Mouse (Mus musculus) cerebellum, adult 2 months (tissue): ENCODE measurements around the gene Olfr533. TPM values are rescaled to one million over a fixed set of nuclear protein-coding genes. Genes with fewer than 3 reads are reported as not detected.
"Not testable (repeated sequence)": the region's sequence is repeated elsewhere in the genome, so short reads cannot be mapped to it uniquely, and the experiment has no call there.

Experiments
- DNase-seq, 2 experiments: peaks; one replicate each; pipeline ENCODE4 v3.0.0; 2021
- H3K27ac ChIP-seq: fragments of 200-500 bp; 2 replicates; pipeline ENCODE4 v1.5.1; 2012; ENCODE audit warnings: low read length, control low read depth, inconsistent platforms; ENCODE audit not compliant: insufficient read depth
- H3K27me3 ChIP-seq: fragments of 200-500 bp; 2 replicates; pipeline ENCODE4 v1.6.1; 2012; ENCODE audit warnings: inconsistent platforms, mild to moderate bottlenecking, low read length, moderate library complexity; ENCODE audit not compliant: control insufficient read depth, insufficient read depth
- H3K4me1 ChIP-seq: fragments of 200-500 bp; 2 replicates; pipeline ENCODE4 v1.6.1; 2011; ENCODE audit warnings: low read length; ENCODE audit not compliant: control insufficient read depth, insufficient read depth
- H3K4me3 ChIP-seq: fragments of 200-500 bp; replicated peaks from 2 replicates; pipeline ENCODE3; 2011; ENCODE audit warnings: mild to moderate bottlenecking, low read depth, low read length, control low read depth; ENCODE audit not compliant: insufficient read depth
- CTCF ChIP-seq: fragments of 200-500 bp; IDR thresholded peaks from 2 replicates; pipeline ENCODE4 v1.5.1; 2011; ENCODE audit warnings: low read depth, mild to moderate bottlenecking, control low read depth, low read length, moderate library complexity, borderline replicate concordance; ENCODE audit not compliant: insufficient read depth
- POLR2A ChIP-seq: fragments of 200-500 bp; IDR thresholded peaks from 2 replicates; pipeline ENCODE4 v1.6.1; 2011; ENCODE audit warnings: low read length, control low read depth, borderline replicate concordance; ENCODE audit not compliant: insufficient read depth
- WGBS: fragments of 180-500 bp; shearing (Covaris S2); methylation state at CpG from one replicate; pipeline ENCODE4 v1.1.7; 2018; 5-methylcytosine and 5-hydroxymethylcytosine counted together
- polyA plus RNA-seq: library from polyadenylated mRNA; depleted of rRNA; stranded (reverse); fragments of >200 nt; gene quantifications from 2 replicates; pipeline ENCODE4 v1.2.3, GENCODE M21; 2012; rRNA removed

Olfr533 gene
- polyA plus RNA-seq, 1 experiment, result not detected

DNA sequence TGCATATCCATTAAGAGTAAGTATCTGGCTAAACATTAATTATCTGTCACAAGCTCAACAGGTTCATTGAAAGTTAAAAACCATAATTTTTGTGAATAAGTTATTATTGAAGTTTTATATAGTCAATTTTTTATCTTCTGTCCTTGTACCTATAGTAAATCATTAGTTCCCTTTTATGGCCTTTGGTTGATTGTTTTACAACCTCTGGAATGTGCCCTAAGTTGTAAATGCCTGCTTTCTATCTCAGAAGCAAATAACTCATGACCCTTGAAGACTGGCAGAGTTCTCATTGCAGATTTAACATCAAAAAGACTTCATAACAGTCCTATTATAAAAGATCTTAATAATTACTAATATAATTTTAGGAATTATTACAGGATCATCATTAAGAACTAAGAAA, 31.5 kb downstream of the Olfr533 start:
- no peaks in the 10 kb centered on the region for H3K4me1 ChIP-seq
- H3K4me3 ChIP-seq, result no peak overlapping the region
- no peak overlapping the region for H3K27ac ChIP-seq
- TF ChIP-seq CTCF (no peak), POLR2A (no peak)
- H3K27me3 ChIP-seq, result no peaks in the 10 kb centered on the region
- DNase-seq, result no peak

DNA sequence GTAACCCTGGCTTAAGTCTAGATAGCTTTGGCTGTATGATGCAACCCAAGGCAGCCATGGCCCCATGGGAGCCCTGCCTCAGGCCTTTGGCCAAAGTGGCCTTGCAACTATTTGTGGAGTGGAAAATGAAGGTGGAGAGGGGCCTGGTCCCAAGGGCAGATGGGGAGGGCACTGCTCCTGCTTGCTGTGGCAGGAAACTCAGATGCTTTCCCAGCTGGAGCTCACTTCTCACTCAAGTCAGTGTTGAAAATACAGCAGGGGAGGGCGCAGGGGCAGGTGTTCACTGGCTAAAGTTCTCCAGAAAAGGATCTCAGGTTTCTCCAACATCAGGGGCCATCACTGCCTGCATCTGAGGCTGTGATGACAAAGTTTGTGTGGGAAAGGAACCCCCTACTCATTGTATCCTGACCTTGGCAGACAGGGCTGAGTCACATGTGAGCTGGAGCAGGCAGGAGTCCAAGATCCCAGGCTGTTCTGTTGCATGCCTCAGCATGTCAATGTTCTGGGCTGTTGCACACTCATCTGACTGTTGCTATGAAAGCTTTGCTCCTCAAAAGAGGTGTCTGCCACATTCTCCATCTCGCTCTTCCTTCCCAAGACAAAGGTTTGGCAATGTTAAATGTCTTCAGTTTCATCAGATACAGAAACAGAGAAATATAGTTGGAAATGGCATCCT, 44.3 kb downstream of the Olfr533 start, which contains the start of gene Olfr536:
Gene Olfr536, minus strand, starts transcription at position 51 of the 676 bp plus-strand sequence.
- not testable (repeated sequence) for H3K4me1 ChIP-seq, H3K27me3 ChIP-seq, H3K27ac ChIP-seq, H3K4me3 ChIP-seq, DNase-seq
- WGBS, result 21% methylated on average over 1 of the region's 2 CpGs

Other genes starting within 250 kb of the Olfr533 start
- 0.03 TPM in 1 of 2 replicates, not detected in the other for gene Cd163l1, start 245.1 kb upstream of the Olfr533 start, polyA plus RNA-seq
- gene 5830411N06Rik, start 216.1 kb upstream of the Olfr533 start, polyA plus RNA-seq, result 0.10 and 0.13 TPM in 2 replicates
- gene Olfr525, start 142.5 kb upstream of the Olfr533 start, polyA plus RNA-seq, result not detected in 2 replicates
- not detected in 2 replicates for gene Olfr527, start 129.4 kb upstream of the Olfr533 start, polyA plus RNA-seq
- not detected in 2 replicates for gene Olfr60, start 101.7 kb upstream of the Olfr533 start, polyA plus RNA-seq
- not detected in 2 replicates for gene Olfr530, start 87.0 kb upstream of the Olfr533 start, polyA plus RNA-seq
- gene Olfr531, start 60.5 kb upstream of the Olfr533 start, polyA plus RNA-seq, result not detected in 2 replicates
- gene Olfr532, start 41.7 kb upstream of the Olfr533 start, polyA plus RNA-seq, result not detected in 2 replicates
- not detected in 2 replicates for gene Olfr535, start 20.8 kb downstream of the Olfr533 start, polyA plus RNA-seq
- gene Olfr536, start 44.0 kb downstream of the Olfr533 start, polyA plus RNA-seq, result not detected in 2 replicates
- not detected in 2 replicates for gene Olfr538, start 104.5 kb downstream of the Olfr533 start, polyA plus RNA-seq
- gene Olfr46, start 137.9 kb downstream of the Olfr533 start, polyA plus RNA-seq, result not detected in 2 replicates
- gene Olfr61, start 165.6 kb downstream of the Olfr533 start, polyA plus RNA-seq, result not detected in 2 replicates
- not detected in 2 replicates for gene Olfr53, start 183.1 kb downstream of the Olfr533 start, polyA plus RNA-seq
- gene Olfr539, start 196.6 kb downstream of the Olfr533 start, polyA plus RNA-seq, result not detected in 2 replicates
- gene Olfr45, start 218.6 kb downstream of the Olfr533 start, polyA plus RNA-seq, result not detected in 2 replicates
- gene Olfr541, start 233.9 kb downstream of the Olfr533 start, polyA plus RNA-seq, result not detected in 2 replicates